Mouse (Mus musculus): Measurements from ENCODE around the gene Ski. TPM values are rescaled to one million over a fixed set of nuclear protein-coding genes. Genes with fewer than 3 reads are reported as not detected.

Gene Ski
- polyA plus RNA-seq, 1 experiment from 2014 or later: 16.9 TPM

- no peaks in the 10 kb centered on the region for H3K9me3 ChIP-seq
- peak overlapping the region; percentile 84 for H3K4me2 ChIP-seq
- 41% methylated on average over 12 of the region's 12 CpGs for WGBS
- ATAC-seq (ENCODE audit: borderline replicate concordance, extremely low read depth, low FRiP score, low TSS enrichment): no peak
- H3K27ac ChIP-seq: peak overlapping the region; percentile 90
- no peaks in the 10 kb centered on the region for H3K27me3 ChIP-seq
- peak overlapping the region; percentile 47 for H3K4me3 ChIP-seq
- peak overlapping the region; percentile 66 for H3K9ac ChIP-seq
- H3K4me1 ChIP-seq: peaks cover 57% of the 10 kb centered on the region
- H3K36me3 ChIP-seq: peaks cover 10% of the 10 kb centered on the region
Observed at GRCm38 (mm10) chr4:155151221-155151788, 71.1 kb downstream of the Ski start.

- H3K36me3 ChIP-seq: peaks cover 2% of the 10 kb centered on the region; the same call in 1 of the 2 replicates
- H3K9ac ChIP-seq: peak overlapping the region; percentile 66
- peak overlapping the region; percentile 47 for H3K4me3 ChIP-seq
- H3K27me3 ChIP-seq: no peaks in the 10 kb centered on the region
- peak overlapping the region; percentile 90 for H3K27ac ChIP-seq
- H3K4me2 ChIP-seq: peak overlapping the region; percentile 84
- WGBS: 5% methylated on average over 73 of the region's 73 CpGs
- no peaks in the 10 kb centered on the region for H3K9me3 ChIP-seq
- H3K4me1 ChIP-seq: peaks cover 61% of the 10 kb centered on the region
- peak; percentile 88 for ATAC-seq (ENCODE audit: borderline replicate concordance, extremely low read depth, low FRiP score, low TSS enrichment)
Observed at GRCm38 (mm10) chr4:155150276-155151113, 71.9 kb downstream of the Ski start.

- Histone ChIP-seq H3K4me1 (peaks cover 61% of the 10 kb centered on the region), H3K9ac (peak overlapping the region; percentile 41; the same call in 1 of the 2 replicates), H3K4me2 (peak overlapping the region; percentile 84), H3K36me3 (0 out of 2 replicates have a peak, but pooled peaks cover 2% of the 10 kb centered on the region), H3K27ac (peak overlapping the region; percentile 90), H3K4me3 (peak overlapping the region; percentile 47; the same call in 1 of the 2 replicates), H3K27me3 (no peaks in the 10 kb centered on the region), H3K9me3 (no peaks in the 10 kb centered on the region)
- 45% methylated on average over 6 of the region's 6 CpGs for WGBS
- no peak for ATAC-seq (ENCODE audit: borderline replicate concordance, extremely low read depth, low FRiP score, low TSS enrichment)
Observed at GRCm38 (mm10) chr4:155149941-155150275, 72.5 kb downstream of the Ski start.

- no peak overlapping the region for H3K4me3 ChIP-seq
- H3K27ac ChIP-seq: peak overlapping the region; percentile 90
- H3K4me2 ChIP-seq: no peak overlapping the region; the same call in 1 of the 2 replicates
- peak; percentile 22 for ATAC-seq (ENCODE audit: borderline replicate concordance, extremely low read depth, low FRiP score, low TSS enrichment)
- H3K4me1 ChIP-seq: peaks cover 67% of the 10 kb centered on the region
- no peaks in the 10 kb centered on the region for H3K9me3 ChIP-seq
- 0 out of 2 replicates have a peak, but pooled peaks cover 2% of the 10 kb centered on the region for H3K36me3 ChIP-seq
- no peak overlapping the region for H3K9ac ChIP-seq
- no peaks in the 10 kb centered on the region for H3K27me3 ChIP-seq
- 45% methylated on average over 8 of the region's 8 CpGs for WGBS
Observed at GRCm38 (mm10) chr4:155148910-155149698, 73.3 kb downstream of the Ski start.

- 49% methylated on average over 4 of the region's 4 CpGs for WGBS
- ATAC-seq (ENCODE audit: borderline replicate concordance, extremely low read depth, low FRiP score, low TSS enrichment): no peak
- no peak overlapping the region for H3K9ac ChIP-seq
Observed at GRCm38 (mm10) chr4:155148453-155148852, 73.9 kb downstream of the Ski start.

GRCm38 (mm10) chr4:155146107-155146823, 76.1 kb downstream of the Ski start:
- Histone ChIP-seq H3K9me3 (no peaks in the 10 kb centered on the region), H3K27ac (peak overlapping the region; percentile 30; the same call in 1 of the 2 replicates), H3K4me1 (peaks cover 65% of the 10 kb centered on the region), H3K9ac (no peak overlapping the region), H3K4me2 (no peak overlapping the region), H3K4me3 (no peak overlapping the region), H3K27me3 (no peaks in the 10 kb centered on the region), H3K36me3 (no peaks in the 10 kb centered on the region)
- ATAC-seq (ENCODE audit: borderline replicate concordance, extremely low read depth, low FRiP score, low TSS enrichment): no peak
- 58% methylated on average over 14 of the region's 14 CpGs for WGBS

More at GRCm38 (mm10) chr4:155148453-155148852, 73.9 kb downstream of the Ski start:
- peak overlapping the region; percentile 90 for H3K27ac ChIP-seq
- H3K4me3 ChIP-seq: no peak overlapping the region
- 0 out of 2 replicates have a peak, but pooled peaks cover 2% of the 10 kb centered on the region for H3K36me3 ChIP-seq
- peaks cover 74% of the 10 kb centered on the region for H3K4me1 ChIP-seq
- H3K4me2 ChIP-seq: no peak overlapping the region
- H3K27me3 ChIP-seq: no peaks in the 10 kb centered on the region
- no peaks in the 10 kb centered on the region for H3K9me3 ChIP-seq

- Histone ChIP-seq H3K9ac (no peak overlapping the region), H3K9me3 (no peaks in the 10 kb centered on the region), H3K36me3 (no peaks in the 10 kb centered on the region), H3K4me2 (no peak overlapping the region), H3K4me1 (peaks cover 64% of the 10 kb centered on the region), H3K4me3 (no peak overlapping the region), H3K27ac (peak overlapping the region; percentile 99), H3K27me3 (no peaks in the 10 kb centered on the region)
- peak; percentile 5; the same call in 1 of the 2 replicates for ATAC-seq (ENCODE audit: borderline replicate concordance, extremely low read depth, low FRiP score, low TSS enrichment)
- 43% methylated on average over 4 of the region's 4 CpGs for WGBS
Observed at GRCm38 (mm10) chr4:155144548-155145180, 77.7 kb downstream of the Ski start.

GRCm38 (mm10) chr4:155143871-155144502, 78.4 kb downstream of the Ski start:
- H3K36me3 ChIP-seq: no peaks in the 10 kb centered on the region
- H3K4me1 ChIP-seq: peaks cover 60% of the 10 kb centered on the region
- H3K9me3 ChIP-seq: no peaks in the 10 kb centered on the region
- peak overlapping the region; percentile 99 for H3K27ac ChIP-seq
- ATAC-seq (ENCODE audit: borderline replicate concordance, extremely low read depth, low FRiP score, low TSS enrichment): peak; percentile 87
- WGBS: 22% methylated on average over 12 of the region's 12 CpGs
- H3K4me2 ChIP-seq: peak overlapping the region; percentile 7
- no peaks in the 10 kb centered on the region for H3K27me3 ChIP-seq
- H3K9ac ChIP-seq: peak overlapping the region; percentile 32; the same call in 1 of the 2 replicates
- H3K4me3 ChIP-seq: no peak overlapping the region

GRCm38 (mm10) chr4:155143411-155143810, 79.0 kb downstream of the Ski start:
- Histone ChIP-seq H3K27me3 (no peaks in the 10 kb centered on the region), H3K9ac (peak overlapping the region; percentile 32; the same call in 1 of the 2 replicates), H3K4me1 (peaks cover 55% of the 10 kb centered on the region), H3K4me3 (no peak overlapping the region), H3K27ac (peak overlapping the region; percentile 99), H3K36me3 (no peaks in the 10 kb centered on the region), H3K9me3 (no peaks in the 10 kb centered on the region), H3K4me2 (0 out of 2 replicates have a peak overlapping the region, but pooled peaks have one; percentile 7)
- no peak for ATAC-seq (ENCODE audit: borderline replicate concordance, extremely low read depth, low FRiP score, low TSS enrichment)
- WGBS: 53% methylated on average over 2 of the region's 2 CpGs

- ATAC-seq (ENCODE audit: borderline replicate concordance, extremely low read depth, low FRiP score, low TSS enrichment): no peak
- 92% methylated on average over 5 of the region's 5 CpGs for WGBS
- no peak overlapping the region for H3K4me3 ChIP-seq
- no peak overlapping the region for H3K4me2 ChIP-seq
- H3K36me3 ChIP-seq: no peaks in the 10 kb centered on the region
- no peaks in the 10 kb centered on the region for H3K27me3 ChIP-seq
- peaks cover 51% of the 10 kb centered on the region for H3K4me1 ChIP-seq
- no peaks in the 10 kb centered on the region for H3K9me3 ChIP-seq
- no peak overlapping the region for H3K9ac ChIP-seq
- H3K27ac ChIP-seq: peak overlapping the region; percentile 99
Observed at GRCm38 (mm10) chr4:155142836-155143235, 79.6 kb downstream of the Ski start.

Data from lung, embryonic 15.5 days (tissue).